In genomic region chr12:20845297-20845696, GRCm38 (mm10) we compare ENCODE assay signal across 11 mouse cellular contexts.
DNase-seq lines count a peak whose midpoint lies in the region; ATAC-seq lines count a peak whose summit lies in the region.
"Had no signal": no experiment of that assay in that cellular context is flagged by ENCODE, and none has a peak within 500 bp of the region (broad histone marks: within the 10 kb centered on the region; RNA-seq: fewer than 3 reads in every experiment).

No protein-coding gene starts in this region.

- ATAC-seq in heart, embryonic 15.5 days (replicated peaks; ENCODE audit: insufficient number of reproducible peaks, insufficient read depth, low FRiP score, low read depth): no peak
- ATAC-seq in hindbrain, embryonic 14.5 days (ENCODE audit: low FRiP score): no peak
- no peak; the same call in 1 of the 2 replicates for ATAC-seq in midbrain, embryonic 15.5 days (replicated peaks)
- ATAC-seq in cerebellum, adult (ENCODE audit: insufficient number of reproducible peaks, low FRiP score, low TSS enrichment): no peak
- ATAC-seq: CD4-positive, CD25-positive, alpha-beta regulatory T cell, adult 4 months had no signal

- H3K27me3 ChIP-seq in heart, embryonic 15.5 days: no peaks in the 10 kb centered on the region
- H3K27me3 ChIP-seq in hindbrain, embryonic 14.5 days (ENCODE audit: control insufficient read depth, insufficient read depth, low read length): no peaks in the 10 kb centered on the region
- H3K27me3 ChIP-seq in midbrain, embryonic 15.5 days (replicated peaks): no peaks in the 10 kb centered on the region

- H3K4me2 ChIP-seq in heart, embryonic 15.5 days: peak overlapping the region; percentile 40
- H3K4me2 ChIP-seq in hindbrain, embryonic 14.5 days (replicated peaks): no peak overlapping the region; the same call in 1 of the 2 replicates
- H3K4me2 ChIP-seq in midbrain, embryonic 15.5 days: peak overlapping the region; percentile 15; the same call in 1 of the 2 replicates

- no peak overlapping the region for H3K9ac ChIP-seq in heart, embryonic 15.5 days
- H3K9ac ChIP-seq in hindbrain, embryonic 14.5 days: no peak overlapping the region
- H3K9ac ChIP-seq in midbrain, embryonic 15.5 days: no peak overlapping the region
- H3K9ac ChIP-seq: liver, embryonic 14.5 days had no signal

- no peaks in the 10 kb centered on the region; the same call in 1 of the 2 replicates for H3K9me3 ChIP-seq in heart, embryonic 15.5 days (replicated peaks)
- peaks cover 29% of the 10 kb centered on the region for H3K9me3 ChIP-seq in hindbrain, embryonic 14.5 days (ENCODE audit: control insufficient read depth, low read length)
- peaks cover 7% of the 10 kb centered on the region; the same call in 1 of the 2 replicates for H3K9me3 ChIP-seq in midbrain, embryonic 15.5 days

- H3K36me3 ChIP-seq in heart, embryonic 15.5 days: no peaks in the 10 kb centered on the region
- H3K36me3 ChIP-seq in hindbrain, embryonic 14.5 days (replicated peaks; ENCODE audit: control insufficient read depth, insufficient read depth): no peaks in the 10 kb centered on the region
- no peaks in the 10 kb centered on the region for H3K36me3 ChIP-seq in midbrain, embryonic 15.5 days (replicated peaks)

- 56% methylated on average over 17 of the region's 17 CpGs for WGBS in heart, embryonic 15.5 days
- 53% methylated on average over 17 of the region's 17 CpGs for WGBS in hindbrain, embryonic 14.5 days
- 50% methylated on average over 17 of the region's 17 CpGs for WGBS in midbrain, embryonic 15.5 days

- no peaks in the 10 kb centered on the region for H3K4me1 ChIP-seq in heart, embryonic 15.5 days (replicated peaks)
- H3K4me1 ChIP-seq in hindbrain, embryonic 14.5 days (replicated peaks; ENCODE audit: control insufficient read depth, insufficient read depth, low read length): no peaks in the 10 kb centered on the region
- no peaks in the 10 kb centered on the region for H3K4me1 ChIP-seq in midbrain, embryonic 15.5 days

- no peak overlapping the region for H3K27ac ChIP-seq in heart, embryonic 15.5 days
- no peak overlapping the region for H3K27ac ChIP-seq in hindbrain, embryonic 14.5 days
- H3K27ac ChIP-seq in midbrain, embryonic 15.5 days: no peak overlapping the region
- H3K27ac ChIP-seq: gastrocnemius, adult 2 months; liver, embryonic 14.5 days had no signal

- H3K4me3 ChIP-seq in heart, embryonic 15.5 days: peak overlapping the region; percentile 7; the same call in 1 of the 2 replicates
- H3K4me3 ChIP-seq in hindbrain, embryonic 14.5 days (replicated peaks; ENCODE audit: low read length): peak overlapping the region; percentile 18; the same call in 1 of the 2 replicates
- H3K4me3 ChIP-seq in midbrain, embryonic 15.5 days: peak overlapping the region; percentile 24
- H3K4me3 ChIP-seq: gastrocnemius, adult 2 months had no signal

- DNase-seq in heart, postnatal 25 days (ENCODE audit: low spot score): no peak
- peak; percentile 91 for DNase-seq in R1 (ENCODE audit: low read depth, low spot score)
- no peak for DNase-seq in hindbrain, embryonic 14.5 days (ENCODE audit: low spot score)
- no peak for DNase-seq in thymus, postnatal 14 days
- DNase-seq in cerebellum, postnatal 4 days (ENCODE audit: low spot score in 2 of 2): no peak
- DNase-seq: gastrocnemius, adult 2 months had no signal

- intact Hi-C loops in heart, postnatal 25 days (cut with DNase I): no loop called here
